34 mouse cellular contexts compared by ENCODE assay signal in genomic region chr19:23607951-23608350, GRCm38 (mm10). TPM values are rescaled to one million over a fixed set of nuclear protein-coding genes. Genes with fewer than 3 reads are reported as not detected.
"Had no signal": no experiment of that assay in that cellular context is flagged by ENCODE, and none has a peak within 500 bp of the region (broad histone marks: within the 10 kb centered on the region; RNA-seq: fewer than 3 reads in every experiment).

No protein-coding gene starts in this region.

- ATAC-seq: liver, embryonic 12.5 days; liver, postnatal 0 days; lung, postnatal 0 days; midbrain, embryonic 13.5 days; midbrain, embryonic 15.5 days; midbrain, embryonic 16.5 days had no signal

- H3K27ac ChIP-seq: limb, embryonic 10.5 days; limb, embryonic 12.5 days; limb, embryonic 13.5 days; limb, embryonic 15.5 days; liver, embryonic 12.5 days; liver, embryonic 13.5 days; liver, embryonic 14.5 days; liver, embryonic 15.5 days; lung, embryonic 15.5 days; macrophage; midbrain, embryonic 10.5 days; midbrain, embryonic 12.5 days; midbrain, embryonic 13.5 days; midbrain, embryonic 15.5 days; neural tube, embryonic 12.5 days had no signal

- DNase-seq: left cerebral cortex, postnatal 4 days; liver; liver, embryonic 13.5 days; liver, postnatal 0 days; lung, adult 18-20 months; lung, adult 2 months; lung, embryonic 14.5 days; lung, postnatal 10 days; lung, postnatal 14 days; lung, postnatal 36 days; midbrain, embryonic 14.5 days had no signal

- H3K4me3 ChIP-seq: limb, embryonic 10.5 days; limb, embryonic 12.5 days; limb, embryonic 13.5 days; limb, embryonic 15.5 days; liver, embryonic 12.5 days; liver, embryonic 13.5 days; liver, embryonic 15.5 days; lung, embryonic 15.5 days; megakaryocyte, embryonic 14.5 days; midbrain, embryonic 10.5 days; midbrain, embryonic 12.5 days; midbrain, embryonic 13.5 days; midbrain, embryonic 15.5 days; myocyte; neural tube, embryonic 12.5 days had no signal

RNA-seq across cellular contexts. Expression of gene 1700028P14Rik, which starts 44.7 kb away (rescaled TPM):
- total RNA-seq: liver, adult 2 months; megakaryocyte progenitor cell, adult 5-6 weeks; megakaryocyte, adult 5-6 weeks; megakaryocyte-erythroid progenitor cell, adult 5-6 weeks; monocyte, adult 5-6 weeks had no signal
